Mouse (Mus musculus) testis, postnatal 14 days (tissue): ENCODE results near the gene Grxcr1.

ENCODE experiments used
- DNase-seq: peaks from one replicate; pipeline ENCODE4 v3.0.0; 2021; ENCODE audit warnings: low spot score

Grxcr1 gene

GRCm38 (mm10) chr5:68093085-68093484 is 61.5 kb downstream of the Grxcr1 start:
- DNase-seq: no peak

DNA sequence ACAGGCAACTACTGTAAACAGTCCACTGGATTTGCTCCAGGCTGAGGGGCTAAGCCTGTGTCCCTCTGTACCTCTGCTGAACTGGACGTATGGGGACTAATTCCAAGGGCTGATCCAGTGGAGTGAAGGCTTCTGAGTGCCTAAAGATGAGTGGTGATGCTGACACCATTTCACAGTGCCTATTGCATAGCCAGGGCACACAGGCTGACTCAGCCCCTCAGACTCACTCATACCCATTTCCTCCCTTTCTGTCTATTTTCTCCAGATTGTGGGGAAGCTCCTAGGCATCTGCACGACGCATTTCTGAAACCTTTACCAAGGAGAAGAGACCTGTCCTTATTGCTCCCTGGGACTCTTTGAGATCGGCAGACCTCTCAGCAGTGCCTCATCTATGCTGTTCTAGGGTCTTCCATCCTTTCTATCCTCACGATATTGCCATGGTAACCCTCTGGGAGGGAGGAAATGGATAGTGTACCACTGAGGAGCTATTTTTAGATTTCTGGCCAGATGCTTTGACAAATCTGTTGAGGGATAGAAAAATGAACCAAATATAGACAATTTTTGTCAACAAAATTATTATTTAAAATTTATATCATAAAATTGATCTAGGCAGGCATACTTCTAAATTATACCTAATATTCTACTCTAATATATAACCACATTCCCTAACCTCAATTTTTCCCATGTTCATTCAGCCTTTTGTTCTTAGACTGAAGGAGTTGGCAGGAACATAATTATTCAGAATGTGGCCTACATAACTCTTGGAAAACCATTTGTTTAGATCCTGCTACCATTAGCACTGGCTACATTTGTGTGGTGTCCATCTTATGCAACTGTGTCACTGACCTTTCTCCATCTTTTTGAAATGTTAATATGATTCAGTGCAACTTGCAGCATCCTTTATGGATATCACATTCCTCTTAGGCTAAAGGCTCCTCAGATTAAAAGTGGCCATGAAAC is 66.3 kb downstream of the Grxcr1 start:
- no peak for DNase-seq

- no peak for DNase-seq
Observed at GRCm38 (mm10) chr5:68112430-68113036, 80.9 kb downstream of the Grxcr1 start.

DNA sequence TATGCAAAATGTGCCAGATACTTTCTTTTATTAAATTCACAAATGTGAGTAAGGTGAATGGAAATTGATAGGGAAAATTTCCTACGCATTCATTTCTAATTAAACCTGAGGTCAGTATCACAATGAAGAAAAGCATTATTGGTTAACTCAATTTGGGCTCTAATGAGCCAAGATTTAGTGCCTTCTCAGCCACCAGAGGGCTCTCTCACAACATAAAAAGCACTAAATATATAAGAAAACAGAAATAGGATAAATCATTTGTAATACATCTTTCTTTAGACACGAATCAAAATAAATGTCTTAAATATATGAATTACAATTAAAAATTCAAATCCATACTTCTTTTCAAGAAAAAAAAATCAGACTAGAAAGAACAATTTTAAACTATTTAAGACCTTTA is 89.2 kb downstream of the Grxcr1 start:
- no peak for DNase-seq

DNA sequence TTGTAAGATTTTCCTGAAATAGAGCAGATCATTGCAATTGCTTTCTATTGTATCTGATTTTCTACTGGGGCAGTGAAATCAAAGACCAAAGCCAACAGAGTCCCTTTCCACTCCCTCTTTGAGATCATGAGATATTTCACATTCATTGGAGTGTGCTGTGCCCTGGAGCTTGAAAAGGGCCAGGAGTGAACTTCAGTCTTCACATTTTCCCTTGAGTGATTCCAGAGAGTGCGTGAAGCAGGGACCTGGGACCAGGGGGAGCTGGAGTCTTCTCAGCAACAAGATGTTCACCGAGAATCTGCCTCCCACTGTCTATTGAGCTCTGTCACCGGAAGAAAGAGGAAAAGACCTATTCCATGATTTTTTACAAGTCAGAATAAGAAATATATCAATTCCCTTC is 91.2 kb downstream of the Grxcr1 start:
- no peak for DNase-seq

DNA sequence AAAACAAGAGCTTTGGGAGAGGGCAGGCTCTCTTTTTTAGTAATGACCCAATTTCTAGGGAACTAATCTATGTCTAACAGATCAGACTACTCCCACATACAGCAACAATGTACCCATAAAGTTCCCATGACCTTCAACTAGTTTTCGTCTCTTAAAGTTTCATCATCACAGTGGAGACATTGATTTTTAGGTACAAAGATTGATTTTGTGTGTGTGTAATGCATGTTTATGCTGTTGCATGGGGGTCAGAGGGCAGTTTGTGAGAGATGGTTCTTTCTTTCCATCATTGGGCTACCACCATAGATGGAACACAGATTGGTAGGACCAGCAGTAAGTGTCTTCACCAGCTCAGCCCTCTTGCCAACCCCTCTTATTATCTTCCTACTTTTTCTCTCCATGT is 93.8 kb downstream of the Grxcr1 start:
- DNase-seq: no peak

DNA sequence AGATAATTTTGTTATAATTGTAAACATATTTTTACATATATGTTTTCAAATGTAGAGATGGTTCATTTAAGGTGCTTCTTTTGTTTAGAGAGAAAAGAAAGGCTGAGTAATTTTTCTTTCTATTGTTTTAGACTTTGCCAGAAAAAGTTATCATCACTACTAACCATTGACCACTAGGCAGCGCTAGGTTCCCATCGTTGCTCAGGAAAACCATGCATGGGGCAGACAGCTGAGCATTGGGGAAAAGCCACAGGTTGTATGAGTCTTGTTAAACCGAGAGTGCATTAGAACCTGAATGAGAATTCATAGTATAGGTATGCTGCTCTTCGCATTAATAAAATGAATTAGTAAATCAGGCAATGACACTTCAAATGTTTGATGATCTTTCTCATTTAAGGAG is 96.8 kb downstream of the Grxcr1 start:
- DNase-seq: no peak

- DNase-seq: no peak
Observed at GRCm38 (mm10) chr5:68128821-68129608, 97.4 kb downstream of the Grxcr1 start.

GRCm38 (mm10) chr5:68146818-68147217 is 115.2 kb downstream of the Grxcr1 start:
- no peak for DNase-seq

GRCm38 (mm10) chr5:68149946-68150345 is 118.3 kb downstream of the Grxcr1 start:
- no peak for DNase-seq

DNA sequence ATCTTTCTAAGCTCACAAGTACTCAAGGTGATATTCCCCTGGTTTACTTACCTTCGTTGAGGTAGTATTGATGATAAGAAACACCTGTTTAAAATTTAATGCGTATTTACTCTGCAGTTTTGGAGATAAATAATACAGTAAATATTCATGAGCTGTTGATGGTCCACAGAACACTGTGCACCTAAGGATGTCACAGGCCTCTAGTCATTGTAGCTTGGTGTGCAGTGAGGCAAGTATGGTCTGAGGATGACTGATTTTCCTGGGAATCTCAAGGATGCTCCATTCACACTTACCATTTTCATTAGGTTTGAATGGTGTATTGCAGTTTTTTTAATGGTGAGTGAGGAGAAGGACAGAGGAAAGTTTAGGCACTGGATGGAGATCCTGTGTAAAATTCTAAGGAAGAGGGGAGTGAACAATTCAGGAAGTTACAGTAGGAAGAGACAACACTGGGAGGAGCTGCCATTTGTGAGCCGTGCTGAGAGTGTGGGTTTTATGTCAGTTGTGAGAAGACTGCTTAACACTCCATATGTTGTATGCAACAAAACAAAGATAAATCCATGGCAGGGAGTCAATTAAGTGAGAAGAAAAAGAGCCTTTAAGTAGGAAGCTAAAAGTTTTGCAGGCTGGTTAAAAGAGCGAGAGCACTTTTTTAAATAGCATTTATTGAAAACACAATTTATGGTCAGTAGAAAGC is 118.9 kb downstream of the Grxcr1 start:
- no peak for DNase-seq

- no peak for DNase-seq
Observed at GRCm38 (mm10) chr5:68162503-68162902, 130.9 kb downstream of the Grxcr1 start.

- DNase-seq: no peak
Observed at GRCm38 (mm10) chr5:68165954-68166353, 134.3 kb downstream of the Grxcr1 start.
